Mouse (Mus musculus) lung, postnatal 0 days (tissue): Measurements from ENCODE around the gene Elmo1.
A peak's percentile ranks its signal among the peaks of the same experiment; 100 is the strongest.

Experiments
- CTCF ChIP-seq: IDR thresholded peaks from 2 replicates; pipeline ENCODE4 v1.5.1; 2016; ENCODE audit warnings: antibody characterized with exemption, mild to moderate bottlenecking
- EP300 ChIP-seq: IDR thresholded peaks from 2 replicates; pipeline ENCODE4 v1.6.1; 2016; ENCODE audit warnings: antibody characterized with exemption, mild to moderate bottlenecking, control low read depth

DNA sequence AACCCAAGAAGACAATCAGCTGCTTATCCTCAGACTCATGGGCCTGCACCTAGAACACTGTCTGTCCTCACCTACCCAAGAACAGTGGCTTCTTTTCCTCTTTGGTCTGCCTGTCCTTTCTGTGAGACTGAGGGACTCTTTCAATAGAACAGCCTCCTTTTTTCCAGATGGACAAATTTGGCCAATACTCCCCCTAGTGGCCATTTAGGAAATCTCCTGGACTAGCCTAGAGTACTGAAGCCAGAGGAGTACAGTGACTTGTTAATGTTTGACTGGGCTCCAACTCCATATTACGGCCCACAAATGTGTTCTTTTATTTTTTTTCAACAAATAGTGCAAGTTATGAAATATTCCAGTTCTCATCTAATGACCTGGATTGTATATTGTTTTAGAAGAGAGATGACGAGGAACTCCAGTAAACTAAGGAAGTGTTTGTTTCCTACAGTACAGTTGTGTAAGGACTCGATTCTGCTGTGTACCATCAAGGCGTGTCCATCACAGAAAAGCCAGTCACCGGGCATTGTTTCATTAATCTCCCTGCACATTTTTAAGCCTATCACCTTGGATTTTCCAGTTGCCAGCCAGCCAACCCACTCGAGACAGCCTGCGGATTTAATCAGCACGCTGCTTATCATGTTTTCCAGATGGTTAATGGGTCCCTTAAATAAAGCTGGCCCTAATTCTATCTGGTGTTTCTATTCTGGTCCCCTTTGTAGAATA lies 399.5 kb downstream of the Elmo1 start:
- TF ChIP-seq CTCF, result peak; percentile 80
- TF ChIP-seq EP300, result no peak
